Mouse (Mus musculus): ENCODE measurements at regions not wholly inside any gene's neighbourhood (a gene's known extent, or its start where the extent isn't known, plus 50 kb on each side); places are given as distances from the start of the nearest gene placed in this dataset.

DNA sequence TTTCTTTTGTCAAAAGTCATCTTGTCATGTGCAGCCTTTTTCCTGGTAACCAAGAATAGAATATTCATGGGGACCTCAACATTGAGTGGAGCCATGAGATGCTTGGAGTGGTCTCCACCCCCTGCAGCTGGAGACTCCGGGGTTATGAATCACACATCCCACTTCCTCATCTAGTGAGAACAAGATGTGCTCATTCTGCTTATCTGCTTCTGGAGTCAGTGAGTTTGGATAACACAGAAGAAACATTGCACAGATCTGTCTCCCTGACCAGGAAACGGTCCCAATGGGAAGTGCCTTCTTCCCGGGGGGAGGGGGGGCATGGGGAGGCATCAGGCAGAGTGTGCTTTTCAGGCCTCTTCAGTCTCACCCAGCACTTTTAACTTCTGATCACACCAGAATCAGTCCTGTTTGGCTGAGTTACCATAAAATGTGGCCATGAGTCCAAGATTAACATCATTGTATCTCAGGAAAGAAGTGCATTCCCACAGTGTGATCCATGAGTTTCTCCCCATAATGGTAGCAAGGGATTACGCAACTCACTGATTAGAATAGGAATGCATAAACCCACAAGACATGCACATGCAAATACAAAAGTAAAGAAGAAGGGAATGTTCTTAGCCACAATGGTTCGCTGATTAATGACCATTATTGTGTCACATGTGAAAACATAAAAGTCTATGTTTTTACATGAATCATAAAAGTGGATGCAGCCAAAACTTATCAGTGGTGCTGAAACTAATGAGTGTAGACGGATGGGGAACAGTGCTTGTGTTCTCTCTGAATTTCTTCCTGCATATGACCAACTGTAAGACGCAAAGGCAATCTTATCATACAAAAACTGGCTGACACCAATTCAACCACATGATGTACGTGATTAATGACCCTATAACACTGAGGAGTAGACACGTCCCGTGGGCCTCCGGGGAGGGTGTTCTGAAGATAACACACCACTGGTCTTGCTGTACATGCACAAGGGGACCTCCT, 393.8 kb upstream of the Mmadhc start:
- Histone ChIP-seq H3K4me1 (ENCODE audit: control insufficient read depth, insufficient read depth, low read length) (0 out of 2 replicates have a peak, but pooled peaks cover 3% of the 10 kb centered on the region), H3K4me2 (replicated peaks; ENCODE audit: low read depth, low read length) (no peak overlapping the region), H3K27ac (ENCODE audit: low read length) (no peak overlapping the region), H3K36me3 (ENCODE audit: control insufficient read depth, insufficient read depth, low read length) (no peaks in the 10 kb centered on the region), H3K9me3 (ENCODE audit: control insufficient read depth, low read depth, low read length) (no peaks in the 10 kb centered on the region; the same call in 1 of the 2 replicates), H3K4me3 (ENCODE audit: low read depth, low read length) (no peak overlapping the region), H3K9ac (replicated peaks; ENCODE audit: low read depth, low read length) (no peak overlapping the region), H3K27me3 (ENCODE audit: control insufficient read depth, insufficient read depth, low read length) (no peaks in the 10 kb centered on the region)
- WGBS = 79% methylated on average over 11 of the region's 11 CpGs
- ATAC-seq (ENCODE audit: insufficient number of reproducible peaks, insufficient read depth, low FRiP score, low read depth) = no peak

DNA sequence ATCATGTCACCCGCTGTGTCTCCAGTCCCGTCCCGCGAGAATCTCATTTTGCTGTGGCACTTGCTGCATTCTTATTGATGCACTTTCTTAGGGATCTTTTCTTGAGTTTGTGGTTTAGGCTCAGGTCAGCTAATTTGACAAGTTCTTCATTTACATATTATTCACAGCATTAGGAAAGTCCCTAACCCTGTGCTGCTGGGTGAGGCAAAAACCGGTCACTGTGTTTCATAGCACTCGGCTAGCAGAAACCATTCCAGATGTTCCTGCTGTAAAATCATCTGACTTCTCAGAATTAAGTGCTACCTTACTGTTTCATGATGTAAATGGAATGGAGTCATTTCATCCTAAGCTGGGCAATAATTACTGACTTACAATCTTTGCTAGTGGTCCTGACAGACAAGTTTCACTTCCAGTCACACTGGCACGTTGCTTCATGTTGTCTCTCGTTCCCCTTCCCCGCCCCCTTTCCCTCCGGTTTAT, 391.1 kb upstream of the Mmadhc start:
- Histone ChIP-seq H3K4me1 (ENCODE audit: control insufficient read depth, insufficient read depth, low read length) (no peaks in the 10 kb centered on the region), H3K27ac (ENCODE audit: low read length) (no peak overlapping the region), H3K27me3 (ENCODE audit: control insufficient read depth, insufficient read depth, low read length) (no peaks in the 10 kb centered on the region), H3K4me2 (replicated peaks; ENCODE audit: low read depth, low read length) (no peak overlapping the region), H3K9me3 (ENCODE audit: control insufficient read depth, low read depth, low read length) (no peaks in the 10 kb centered on the region; the same call in 1 of the 2 replicates), H3K4me3 (ENCODE audit: low read depth, low read length) (no peak overlapping the region), H3K36me3 (ENCODE audit: control insufficient read depth, insufficient read depth, low read length) (no peaks in the 10 kb centered on the region), H3K9ac (replicated peaks; ENCODE audit: low read depth, low read length) (no peak overlapping the region)
- WGBS = 88% methylated on average over 10 of the region's 10 CpGs
- no peak for ATAC-seq (ENCODE audit: insufficient number of reproducible peaks, insufficient read depth, low FRiP score, low read depth)

DNA sequence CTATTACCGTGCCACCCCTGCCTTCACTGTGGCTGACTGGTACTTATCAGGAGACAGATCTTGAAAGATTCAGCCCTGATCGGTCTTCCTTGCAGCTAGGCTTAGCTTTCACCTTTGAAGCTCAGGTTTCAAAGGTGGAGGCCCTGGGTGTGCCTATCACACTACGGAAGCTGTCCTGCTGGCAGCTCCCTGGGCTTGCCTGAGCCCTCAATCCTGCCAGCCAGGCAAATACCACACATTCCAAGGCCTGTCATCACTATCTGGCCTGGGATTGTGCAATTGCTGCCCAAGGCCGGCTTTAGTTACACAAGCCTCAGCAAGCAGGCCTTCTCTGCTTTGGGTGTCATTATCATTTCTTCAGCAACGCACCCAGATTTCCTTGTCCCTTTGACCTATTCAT, 390.6 kb upstream of the Mmadhc start:
- no peaks in the 10 kb centered on the region for H3K27me3 ChIP-seq (ENCODE audit: control insufficient read depth, insufficient read depth, low read length)
- no peak overlapping the region for H3K27ac ChIP-seq (ENCODE audit: low read length)
- H3K4me3 ChIP-seq (ENCODE audit: low read depth, low read length) = no peak overlapping the region
- no peak overlapping the region for H3K4me2 ChIP-seq (replicated peaks; ENCODE audit: low read depth, low read length)
- H3K9me3 ChIP-seq (ENCODE audit: control insufficient read depth, low read depth, low read length) = no peaks in the 10 kb centered on the region; the same call in 1 of the 2 replicates
- ATAC-seq (ENCODE audit: insufficient number of reproducible peaks, insufficient read depth, low FRiP score, low read depth) = no peak
- no peaks in the 10 kb centered on the region for H3K36me3 ChIP-seq (ENCODE audit: control insufficient read depth, insufficient read depth, low read length)
- WGBS = 32% methylated on average over 5 of the region's 5 CpGs
- H3K4me1 ChIP-seq (ENCODE audit: control insufficient read depth, insufficient read depth, low read length) = no peaks in the 10 kb centered on the region
- H3K9ac ChIP-seq (replicated peaks; ENCODE audit: low read depth, low read length) = no peak overlapping the region

DNA sequence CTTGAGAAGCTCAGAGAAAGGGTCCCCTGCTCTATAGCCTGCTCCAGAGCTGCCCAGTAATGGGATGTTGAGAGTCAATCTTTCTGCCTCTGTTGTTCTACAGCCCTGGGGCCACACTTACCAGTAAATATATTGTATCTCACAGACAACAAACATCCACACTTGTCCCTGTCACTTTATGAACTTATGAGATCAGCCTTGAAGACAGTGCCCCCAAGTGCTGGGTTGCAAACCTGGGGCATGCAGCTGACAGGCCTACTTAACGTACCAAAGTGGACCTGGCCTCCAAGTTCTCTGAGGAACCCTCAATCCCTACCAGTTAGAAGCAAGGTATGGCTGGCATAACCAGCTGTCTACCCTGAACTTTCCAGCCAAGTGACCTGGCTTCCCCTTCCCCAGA, 380.9 kb upstream of the Mmadhc start:
- ATAC-seq (ENCODE audit: insufficient number of reproducible peaks, insufficient read depth, low FRiP score, low read depth) = no peak
- H3K27me3 ChIP-seq (ENCODE audit: control insufficient read depth, insufficient read depth, low read length) = no peaks in the 10 kb centered on the region
- H3K9me3 ChIP-seq (ENCODE audit: control insufficient read depth, low read depth, low read length) = peaks cover 3% of the 10 kb centered on the region; the same call in 1 of the 2 replicates
- H3K36me3 ChIP-seq (ENCODE audit: control insufficient read depth, insufficient read depth, low read length) = no peaks in the 10 kb centered on the region
- no peak overlapping the region for H3K27ac ChIP-seq (ENCODE audit: low read length)
- no peak overlapping the region for H3K4me2 ChIP-seq (replicated peaks; ENCODE audit: low read depth, low read length)
- H3K4me1 ChIP-seq (ENCODE audit: control insufficient read depth, insufficient read depth, low read length) = no peaks in the 10 kb centered on the region
- H3K9ac ChIP-seq (replicated peaks; ENCODE audit: low read depth, low read length) = no peak overlapping the region
- WGBS = 83% methylated on average over 1 of the region's 1 CpGs
- H3K4me3 ChIP-seq (ENCODE audit: low read depth, low read length) = no peak overlapping the region

DNA sequence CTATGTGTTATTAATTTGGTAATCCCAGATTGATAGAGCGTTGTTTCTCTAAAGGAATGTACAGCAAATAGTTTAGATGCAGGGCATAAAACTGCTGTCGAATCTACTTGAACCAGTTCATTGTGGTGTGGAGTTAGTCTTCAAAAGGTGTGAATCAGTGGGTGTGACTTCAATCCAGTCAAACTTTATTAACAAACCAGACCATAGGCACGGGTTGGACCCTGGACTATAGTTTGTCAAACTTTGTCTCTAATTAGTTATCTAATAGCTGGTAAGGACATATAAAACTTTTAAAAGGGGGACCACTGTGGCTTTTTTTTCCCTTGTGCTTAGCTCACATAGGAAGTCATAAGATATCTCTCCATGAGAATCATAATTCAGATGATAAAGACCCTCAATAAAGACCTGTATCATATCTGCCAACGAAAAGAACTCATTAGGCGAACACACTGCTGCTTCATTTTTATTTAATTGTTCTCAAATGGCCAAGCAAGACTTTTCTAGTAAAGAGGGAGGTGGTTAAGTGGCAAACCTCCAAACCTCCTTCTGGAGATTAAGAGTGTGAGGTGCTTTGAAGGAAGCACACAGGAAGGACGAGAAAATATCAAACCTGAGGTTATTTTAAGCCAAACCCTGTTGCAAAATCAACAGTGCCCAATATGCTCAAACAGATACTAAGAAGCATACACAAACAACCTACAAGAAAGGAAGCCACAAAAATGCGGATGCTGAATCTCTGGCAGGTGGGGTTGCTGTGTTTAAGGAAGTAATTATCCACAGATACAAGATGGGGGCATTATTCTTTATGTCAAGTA, 379.3 kb upstream of the Mmadhc start:
- no peak overlapping the region for H3K9ac ChIP-seq (replicated peaks; ENCODE audit: low read depth, low read length)
- ATAC-seq (ENCODE audit: insufficient number of reproducible peaks, insufficient read depth, low FRiP score, low read depth) = no peak
- H3K27ac ChIP-seq (ENCODE audit: low read length) = no peak overlapping the region
- no peak overlapping the region for H3K4me3 ChIP-seq (ENCODE audit: low read depth, low read length)
- peaks cover 3% of the 10 kb centered on the region; the same call in 1 of the 2 replicates for H3K9me3 ChIP-seq (ENCODE audit: control insufficient read depth, low read depth, low read length)
- 82% methylated on average over 7 of the region's 7 CpGs for WGBS
- H3K4me2 ChIP-seq (replicated peaks; ENCODE audit: low read depth, low read length) = no peak overlapping the region
- no peaks in the 10 kb centered on the region for H3K27me3 ChIP-seq (ENCODE audit: control insufficient read depth, insufficient read depth, low read length)
- no peaks in the 10 kb centered on the region for H3K36me3 ChIP-seq (ENCODE audit: control insufficient read depth, insufficient read depth, low read length)
- H3K4me1 ChIP-seq (ENCODE audit: control insufficient read depth, insufficient read depth, low read length) = no peaks in the 10 kb centered on the region

DNA sequence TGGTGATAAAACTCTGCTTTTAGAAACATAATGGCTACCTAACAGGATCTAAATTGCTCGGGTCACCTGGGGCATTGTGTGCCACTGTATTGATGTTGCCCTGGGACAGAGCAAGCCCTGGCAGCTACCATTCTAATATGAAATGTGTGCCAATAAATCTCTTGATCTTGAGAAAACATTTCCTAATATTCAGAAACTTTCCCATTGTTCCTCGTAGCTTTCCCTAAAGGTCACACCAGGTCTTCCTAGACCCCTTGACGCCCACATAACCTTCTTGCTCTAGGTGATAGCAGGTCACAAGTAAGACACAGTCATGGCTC, 378.2 kb upstream of the Mmadhc start:
- no peak overlapping the region for H3K27ac ChIP-seq (ENCODE audit: low read length)

DNA sequence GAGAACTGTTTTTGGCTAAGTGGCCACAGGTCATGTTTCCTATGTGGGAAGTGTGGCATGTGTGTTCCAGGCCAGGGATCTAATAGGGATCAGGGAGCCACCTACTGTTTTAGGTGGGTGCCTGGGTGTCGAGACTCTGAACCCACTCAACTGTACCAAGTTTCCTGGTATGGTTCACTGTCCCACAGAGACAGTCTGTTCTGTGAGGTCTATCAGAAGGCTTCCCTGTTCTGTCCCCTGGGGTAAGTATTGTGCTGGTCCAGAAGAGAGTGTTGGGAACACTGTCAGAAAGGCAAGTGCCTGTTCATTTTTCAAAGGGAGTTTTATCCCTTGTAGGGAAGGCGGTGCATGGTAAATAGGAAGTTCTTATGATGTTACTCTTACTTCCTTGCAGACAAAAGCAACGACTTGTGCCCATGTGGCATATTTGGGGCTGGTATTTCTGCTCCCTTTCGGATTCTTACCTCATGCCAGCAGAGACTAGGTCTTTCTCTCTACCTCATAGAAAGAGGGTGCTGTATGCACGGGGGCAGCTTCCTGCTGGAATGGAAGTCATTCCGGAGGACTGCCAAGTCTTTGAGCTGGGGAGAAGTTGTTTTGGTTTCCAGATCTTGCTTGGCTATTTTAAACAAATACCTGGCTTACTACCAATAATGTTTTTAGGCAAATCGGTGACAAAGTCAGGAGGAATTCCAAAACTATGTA, 377.7 kb upstream of the Mmadhc start:
- Histone ChIP-seq H3K4me3 (ENCODE audit: low read depth, low read length) (no peak overlapping the region), H3K4me1 (ENCODE audit: control insufficient read depth, insufficient read depth, low read length) (no peaks in the 10 kb centered on the region), H3K9me3 (ENCODE audit: control insufficient read depth, low read depth, low read length) (peaks cover 2% of the 10 kb centered on the region; the same call in 1 of the 2 replicates), H3K27me3 (ENCODE audit: control insufficient read depth, insufficient read depth, low read length) (no peaks in the 10 kb centered on the region), H3K36me3 (ENCODE audit: control insufficient read depth, insufficient read depth, low read length) (no peaks in the 10 kb centered on the region), H3K27ac (ENCODE audit: low read length) (no peak overlapping the region), H3K9ac (replicated peaks; ENCODE audit: low read depth, low read length) (no peak overlapping the region), H3K4me2 (replicated peaks; ENCODE audit: low read depth, low read length) (no peak overlapping the region)
- 77% methylated on average over 7 of the region's 7 CpGs for WGBS
- ATAC-seq (ENCODE audit: insufficient number of reproducible peaks, insufficient read depth, low FRiP score, low read depth) = no peak

More for the DNA sequence above, 378.2 kb upstream of the Mmadhc start:
- H3K4me2 ChIP-seq (replicated peaks; ENCODE audit: low read depth, low read length) = no peak overlapping the region
- no peaks in the 10 kb centered on the region for H3K4me1 ChIP-seq (ENCODE audit: control insufficient read depth, insufficient read depth, low read length)
- H3K36me3 ChIP-seq (ENCODE audit: control insufficient read depth, insufficient read depth, low read length) = no peaks in the 10 kb centered on the region
- no peak overlapping the region for H3K9ac ChIP-seq (replicated peaks; ENCODE audit: low read depth, low read length)
- peaks cover 3% of the 10 kb centered on the region; the same call in 1 of the 2 replicates for H3K9me3 ChIP-seq (ENCODE audit: control insufficient read depth, low read depth, low read length)
- ATAC-seq (ENCODE audit: insufficient number of reproducible peaks, insufficient read depth, low FRiP score, low read depth) = no peak
- H3K4me3 ChIP-seq (ENCODE audit: low read depth, low read length) = no peak overlapping the region
- 86% methylated on average over 3 of the region's 3 CpGs for WGBS
- no peaks in the 10 kb centered on the region for H3K27me3 ChIP-seq (ENCODE audit: control insufficient read depth, insufficient read depth, low read length)

DNA sequence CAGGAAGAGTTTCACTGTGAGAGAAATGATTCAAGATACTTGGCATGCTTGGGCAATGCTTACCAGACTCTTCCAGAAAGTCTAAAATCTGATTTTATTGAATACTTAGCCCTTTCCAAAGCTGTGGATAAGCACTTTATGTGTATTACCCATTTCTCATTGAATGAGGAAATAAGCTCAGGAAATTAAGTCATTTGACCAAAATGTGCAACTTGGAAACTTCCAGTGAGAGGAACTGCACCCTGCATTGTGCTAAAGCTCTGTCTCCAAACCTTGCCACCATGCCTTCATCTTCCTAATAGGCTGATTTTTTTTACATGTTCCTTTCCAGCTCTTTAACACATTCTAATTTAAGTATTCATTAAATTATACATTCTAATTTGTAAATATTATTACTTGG, 372.7 kb upstream of the Mmadhc start:
- no peak overlapping the region for H3K4me3 ChIP-seq (ENCODE audit: low read depth, low read length)
- no peak overlapping the region for H3K4me2 ChIP-seq (replicated peaks; ENCODE audit: low read depth, low read length)
- H3K4me1 ChIP-seq (ENCODE audit: control insufficient read depth, insufficient read depth, low read length) = no peaks in the 10 kb centered on the region
- no peaks in the 10 kb centered on the region for H3K36me3 ChIP-seq (ENCODE audit: control insufficient read depth, insufficient read depth, low read length)
- no peak for ATAC-seq (ENCODE audit: insufficient number of reproducible peaks, insufficient read depth, low FRiP score, low read depth)
- H3K9ac ChIP-seq (replicated peaks; ENCODE audit: low read depth, low read length) = no peak overlapping the region
- H3K9me3 ChIP-seq (ENCODE audit: control insufficient read depth, low read depth, low read length) = no peaks in the 10 kb centered on the region
- no peak overlapping the region for H3K27ac ChIP-seq (ENCODE audit: low read length)
- no peaks in the 10 kb centered on the region for H3K27me3 ChIP-seq (ENCODE audit: control insufficient read depth, insufficient read depth, low read length)
